Mouse (Mus musculus) CH12F3 (cell line): Measurements from ENCODE around the gene Trim31.

Experiments
- in situ Hi-C: fragments of 300-500 bp; cut with MboI; formaldehyde crosslinking; loops from 2 replicates; pipeline ENCODE4 v1.14.3; 2020; ENCODE audit warnings: low sequenced_read_pairs

Gene Trim31

GRCm38 (mm10) chr17:36942391-36942790, 44.5 kb downstream of the Trim31 start:
- in situ Hi-C loops = no loop called here

GRCm38 (mm10) chr17:36942791-36943471, 45.0 kb downstream of the Trim31 start, which contains the start of gene Rnf39:
Gene Rnf39 (plus strand): TSS chr17:36942918.
- in situ Hi-C loops = no loop called here

GRCm38 (mm10) chr17:36943691-36944090, 45.8 kb downstream of the Trim31 start:
- in situ Hi-C loops = no loop called here

DNA sequence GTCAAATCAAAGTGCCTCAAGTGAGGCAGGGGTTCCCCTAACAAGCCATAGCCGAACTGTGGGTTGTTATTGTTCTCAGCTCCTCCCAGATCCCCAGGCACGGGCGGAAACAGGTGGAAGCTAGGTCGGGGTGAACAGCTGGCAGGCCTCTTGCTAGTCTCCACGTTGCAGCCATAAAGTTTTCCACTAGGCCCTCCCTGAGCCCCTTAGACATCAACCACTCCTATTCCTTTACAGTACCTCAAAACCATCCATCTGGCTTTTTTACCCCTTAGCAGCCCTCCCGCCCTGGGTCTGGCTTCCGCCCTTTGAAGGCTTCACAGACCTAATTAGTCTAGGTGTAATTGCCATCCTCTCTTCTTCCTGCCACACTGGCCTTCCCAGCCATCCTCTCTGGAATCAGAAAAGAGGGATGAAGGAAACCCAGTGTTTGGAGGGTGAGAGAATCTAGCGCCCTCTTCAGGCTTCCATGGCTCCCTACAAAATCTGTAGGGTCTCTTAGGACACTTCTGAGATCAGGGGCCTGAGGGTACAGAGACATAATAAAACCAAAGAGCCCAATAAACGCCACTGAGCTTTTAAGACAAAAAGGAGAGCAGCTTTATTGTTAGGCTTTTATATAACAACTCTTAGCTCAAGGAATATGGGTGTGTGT, 46.3 kb downstream of the Trim31 start:
- in situ Hi-C loops = no loop called here

GRCm38 (mm10) chr17:36947051-36947819, 49.3 kb downstream of the Trim31 start:
- in situ Hi-C loops = no loop called here

DNA sequence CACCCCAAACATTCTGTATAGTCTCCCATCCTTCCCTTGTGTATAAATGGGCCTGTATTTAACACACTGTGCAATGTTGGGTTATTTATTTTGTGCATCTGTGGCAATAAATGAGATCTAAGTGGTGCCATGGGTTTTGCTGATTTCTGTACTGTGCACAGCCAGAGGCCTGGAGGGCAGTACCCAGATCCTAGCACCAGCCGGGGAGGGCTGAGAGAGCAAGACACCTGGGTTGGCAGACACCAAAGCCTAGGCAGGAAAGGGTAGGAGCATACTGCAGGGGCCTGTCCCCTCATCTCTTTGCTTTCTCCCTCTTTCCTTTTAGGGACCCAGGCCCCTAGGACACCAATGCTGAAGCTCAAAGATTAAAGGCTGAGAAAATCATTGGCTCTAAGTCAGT, 50.4 kb downstream of the Trim31 start:
- in situ Hi-C loops = no loop called here

GRCm38 (mm10) chr17:36949265-36949664, 51.3 kb downstream of the Trim31 start:
- in situ Hi-C loops = no loop called here

DNA sequence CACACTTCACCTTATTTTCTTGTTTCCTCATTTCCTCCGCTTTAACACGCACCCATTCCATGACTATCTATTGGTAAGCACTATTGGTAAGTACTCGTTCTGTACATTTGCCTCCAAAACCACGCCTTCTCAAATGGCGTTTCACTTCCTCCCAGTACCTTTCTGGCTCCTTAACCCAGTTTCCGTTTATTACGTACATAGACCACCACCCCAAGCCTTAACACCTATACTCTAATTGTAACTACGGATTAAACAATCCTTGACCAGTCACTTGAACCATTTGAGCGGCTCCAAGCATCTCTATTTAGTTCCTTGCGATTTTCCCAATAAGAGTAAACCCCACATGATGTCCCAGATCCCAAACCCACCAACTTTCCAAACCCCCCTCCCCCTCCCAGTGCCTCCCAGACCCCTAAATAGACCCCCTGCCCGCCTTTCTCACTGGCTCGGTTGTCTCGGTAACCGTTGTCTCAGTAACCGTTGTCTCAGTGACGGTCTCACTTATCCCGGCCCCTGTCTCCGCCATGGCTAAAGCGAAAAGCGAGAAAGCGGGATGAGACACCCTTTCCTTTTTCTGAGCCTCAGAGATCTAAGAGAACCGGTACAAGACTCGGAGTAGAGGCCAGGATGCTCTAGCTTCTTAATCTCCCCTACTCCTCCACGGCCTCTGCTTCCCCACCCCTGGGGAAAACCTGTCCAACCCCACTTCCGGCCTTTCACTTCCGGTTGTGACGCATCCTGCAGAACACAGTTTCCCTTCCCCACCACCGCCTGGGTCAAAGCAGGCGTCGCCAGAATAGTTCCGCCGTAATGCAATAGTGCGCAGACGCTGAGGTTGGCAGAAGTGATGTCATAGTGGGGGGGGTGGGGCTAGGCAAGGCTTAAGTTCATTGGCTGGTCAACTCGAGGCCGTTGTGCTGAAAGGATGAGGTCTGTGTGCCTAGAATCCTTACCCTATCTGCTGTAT, 53.3 kb downstream of the Trim31 start, which contains the start of gene Ppp1r11:
TSS of gene Ppp1r11 (minus strand) at position 761 of the 967 bp plus-strand sequence.
- in situ Hi-C loops = no loop called here

DNA sequence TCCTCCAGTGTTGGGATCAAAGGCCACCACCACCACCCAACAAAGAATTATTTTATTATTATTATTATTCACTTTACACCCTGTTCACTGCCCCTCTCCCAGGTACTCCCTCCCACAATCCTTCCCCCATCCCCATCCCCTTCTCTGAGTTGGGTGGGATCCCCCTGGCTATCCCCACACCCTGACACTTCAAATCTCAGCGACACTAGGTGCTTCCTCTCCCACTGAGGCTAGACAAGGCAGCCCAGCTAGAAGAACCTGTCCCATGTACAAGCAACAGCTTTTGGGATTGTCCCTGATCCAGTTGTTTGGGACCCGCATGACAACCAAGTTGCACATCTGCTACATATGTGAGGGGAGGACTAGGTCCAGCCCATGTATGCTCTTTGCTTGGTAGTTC, 54.7 kb downstream of the Trim31 start:
- in situ Hi-C loops = no loop called here

- in situ Hi-C loops = no loop called here
Observed at GRCm38 (mm10) chr17:36953062-36953461, 55.1 kb downstream of the Trim31 start.

DNA sequence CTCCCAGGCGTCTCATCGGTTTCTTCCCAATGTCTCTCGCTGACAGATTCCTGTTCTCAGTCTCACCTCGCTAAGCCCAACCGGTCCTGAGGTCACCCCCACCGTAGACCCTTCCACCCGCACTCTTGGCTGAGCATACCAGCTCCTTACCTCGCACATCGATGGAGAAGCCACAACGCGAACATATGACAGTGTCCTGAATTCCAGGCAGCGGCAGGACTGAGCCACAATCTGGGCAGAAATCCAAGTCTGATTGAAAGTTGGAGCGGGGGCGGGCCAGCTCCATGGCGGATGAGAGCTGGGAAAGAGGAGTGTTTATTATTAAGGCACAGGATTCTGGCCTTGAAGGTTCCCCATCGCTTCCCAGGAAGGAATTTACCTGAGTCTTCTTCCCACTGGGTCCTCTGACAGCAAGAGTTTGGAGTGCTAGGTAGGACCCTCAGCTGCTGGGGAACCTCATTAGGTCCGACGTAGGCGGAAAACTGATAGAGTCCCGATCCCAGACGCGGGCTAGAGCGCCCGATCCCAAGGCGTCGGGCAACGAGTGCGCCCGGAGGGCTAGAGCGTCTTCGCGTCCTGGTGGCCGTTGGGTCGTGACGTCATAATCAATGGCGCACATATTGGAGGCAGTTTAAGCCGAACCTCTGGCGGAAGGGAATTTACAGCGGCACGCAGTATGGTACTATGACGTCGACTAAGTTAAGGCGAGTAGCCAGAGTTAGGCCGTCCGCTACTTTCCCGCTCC, 60.3 kb downstream of the Trim31 start, which contains the start of the genes Znrd1 and Znrd1as:
TSS of gene Znrd1 (minus strand) at position 561 of the 745 bp plus-strand sequence.
TSS of gene Znrd1as (plus strand) at position 594 of the 745 bp plus-strand sequence.
- in situ Hi-C loops = no loop called here

GRCm38 (mm10) chr17:36958884-36959283, 61.0 kb downstream of the Trim31 start:
- in situ Hi-C loops = no loop called here
